Mouse (Mus musculus) C2C12 (cell line): ENCODE results near the gene Irf2. TPM values are rescaled to one million over a fixed set of nuclear protein-coding genes. Genes with fewer than 3 reads are reported as not detected.
A peak's percentile ranks its signal among the peaks of the same experiment; 100 is the strongest.

Experiments
- H3K27me3 ChIP-seq: one replicate; pipeline ENCODE4 v1.6.1; 2011; ENCODE audit not compliant: control insufficient read depth, insufficient read depth, insufficient read length
- H3K36me3 ChIP-seq: one replicate; pipeline ENCODE4 v1.6.1; 2011; ENCODE audit not compliant: control insufficient read depth, insufficient read depth
- H3K4me3 ChIP-seq: one replicate; pipeline ENCODE4 v1.5.1; 2011; ENCODE audit warnings: mild to moderate bottlenecking, control low read depth; ENCODE audit not compliant: poor library complexity, insufficient read depth, severe bottlenecking
- H3K79me2 ChIP-seq: one replicate; pipeline ENCODE4 v1.6.1; 2011; ENCODE audit not compliant: control insufficient read depth, insufficient read depth
- H3K79me3 ChIP-seq: one replicate; pipeline ENCODE4 v1.6.1; 2011; ENCODE audit warnings: low read depth, control low read depth
- H3ac ChIP-seq: one replicate; pipeline ENCODE3; 2011; ENCODE audit warnings: low read depth; ENCODE audit not compliant: control insufficient read depth, insufficient read length
- CEBPB ChIP-seq: IDR thresholded peaks from one replicate; pipeline ENCODE4 v1.6.1; 2011; ENCODE audit warnings: low read depth, mild to moderate bottlenecking, control low read depth, moderate library complexity
- CTCF ChIP-seq: IDR thresholded peaks from one replicate; pipeline ENCODE4 v1.5.1; 2011; ENCODE audit not compliant: control insufficient read depth, insufficient read depth, insufficient read length
- FOSL1 ChIP-seq: IDR thresholded peaks from one replicate; pipeline ENCODE4 v1.8.0; 2011; ENCODE audit warnings: mild to moderate bottlenecking, low read length; ENCODE audit not compliant: poor library complexity, insufficient read depth, severe bottlenecking
- MAX ChIP-seq: IDR thresholded peaks from one replicate; pipeline ENCODE4 v1.6.1; 2011; ENCODE audit warnings: mild to moderate bottlenecking, control low read depth
- MYOD1 ChIP-seq: IDR thresholded peaks from one replicate; pipeline ENCODE4 v1.6.1; 2011; ENCODE audit warnings: low read depth; ENCODE audit not compliant: control insufficient read depth, insufficient read length
- MYOG ChIP-seq: IDR thresholded peaks from one replicate; pipeline ENCODE4 v1.6.1; 2011; ENCODE audit not compliant: control insufficient read depth, insufficient read length; ENCODE audit errors: extremely low read depth
- USF1 ChIP-seq: IDR thresholded peaks from one replicate; pipeline ENCODE4 v1.6.1; 2011; ENCODE audit warnings: low read depth, mild to moderate bottlenecking, control low read depth, moderate library complexity
- polyA plus RNA-seq: library from polyadenylated mRNA; unstranded; fragments of >200 nt; fragmentation: generic; extraction: Trizol; gene quantifications from one replicate; pipeline ENCODE4 v1.2.1, GENCODE M21; 2012; ENCODE audit warnings: missing spikeins

Irf2 gene
- polyA plus RNA-seq, 1 experiment = 7.6 TPM

DNA sequence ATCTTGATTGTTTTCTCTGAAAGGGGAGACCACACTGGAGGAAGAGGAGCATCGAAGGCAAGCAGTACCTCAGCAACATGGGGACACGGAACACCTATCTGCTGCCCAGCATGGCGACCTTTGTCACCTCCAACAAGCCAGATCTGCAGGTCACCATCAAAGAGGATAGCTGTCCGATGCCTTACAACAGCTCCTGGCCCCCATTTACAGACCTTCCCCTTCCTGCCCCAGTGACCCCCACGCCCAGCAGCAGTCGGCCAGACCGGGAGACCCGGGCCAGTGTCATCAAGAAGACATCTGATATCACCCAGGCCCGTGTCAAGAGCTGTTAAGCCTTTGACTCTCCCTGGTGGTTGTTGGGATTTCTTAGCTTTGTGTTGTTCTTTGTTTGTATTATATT, 106.4 kb downstream of the Irf2 start:
- peaks cover 34% of the 10 kb centered on the region for H3K36me3 ChIP-seq
- no peaks in the 10 kb centered on the region for H3K27me3 ChIP-seq
- no peak overlapping the region for H3ac ChIP-seq
- no peaks in the 10 kb centered on the region for H3K79me3 ChIP-seq
- H3K79me2 ChIP-seq = no peaks in the 10 kb centered on the region
- no peak overlapping the region for H3K4me3 ChIP-seq
- TF ChIP-seq CEBPB (no peak), FOSL1 (no peak), MYOG (no peak), CTCF (no peak), MYOD1 (no peak), USF1 (no peak)

DNA sequence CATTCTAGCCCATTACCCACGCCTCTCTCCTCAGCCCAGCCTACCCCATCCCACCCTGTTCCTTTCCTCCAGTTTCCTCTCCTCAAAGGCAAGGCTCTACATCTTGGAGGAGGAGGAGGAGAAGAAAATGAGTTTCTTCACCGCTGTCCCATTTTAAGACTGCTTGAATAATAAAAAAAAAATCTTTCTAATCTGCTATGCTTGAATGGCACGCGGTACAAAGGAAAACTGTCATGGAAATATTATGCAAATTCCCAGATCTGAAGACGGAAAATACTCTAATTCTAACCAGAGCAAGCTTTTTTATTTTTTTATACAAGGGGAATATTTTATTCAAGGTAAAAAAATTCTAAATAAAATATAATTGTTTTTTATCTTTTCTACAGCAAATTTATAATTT, 107.4 kb downstream of the Irf2 start:
- no peak overlapping the region for H3ac ChIP-seq
- no peaks in the 10 kb centered on the region for H3K27me3 ChIP-seq
- TF ChIP-seq MAX (no peak), MYOG (no peak), CEBPB (no peak), MYOD1 (no peak), FOSL1 (no peak), CTCF (no peak), USF1 (no peak)
- no peaks in the 10 kb centered on the region for H3K79me3 ChIP-seq
- H3K79me2 ChIP-seq = no peaks in the 10 kb centered on the region
- no peak overlapping the region for H3K4me3 ChIP-seq
- H3K36me3 ChIP-seq = peaks cover 34% of the 10 kb centered on the region

DNA sequence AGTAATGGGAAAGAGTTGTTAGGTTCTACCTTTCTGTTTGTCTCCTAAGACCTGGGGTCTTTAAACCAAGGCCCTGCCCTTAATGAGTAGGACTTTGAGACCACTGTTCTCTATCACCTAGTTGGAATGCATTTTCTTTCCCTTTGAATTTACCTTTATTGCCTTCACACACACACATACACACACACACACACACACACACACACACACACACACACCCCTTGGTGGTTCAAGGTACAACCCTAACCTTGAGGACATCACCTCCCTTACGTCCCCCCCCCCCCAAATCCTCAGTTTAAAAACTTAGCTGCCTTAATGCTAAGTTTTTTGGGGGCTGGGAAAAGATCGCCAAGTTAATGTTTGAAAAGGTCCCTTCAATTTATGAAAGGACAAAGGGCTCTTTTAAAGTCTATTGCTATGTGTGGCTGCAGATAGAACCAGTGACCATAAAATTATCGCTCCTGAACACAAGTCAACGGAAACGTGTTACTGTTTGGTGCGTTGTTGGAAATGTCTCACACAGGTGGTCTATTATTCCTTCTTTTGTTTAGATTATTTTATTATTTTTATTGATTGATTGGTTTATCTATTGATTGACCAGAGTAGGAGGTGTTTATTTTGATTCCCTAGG, 108.6 kb downstream of the Irf2 start:
- H3K4me3 ChIP-seq = no peak overlapping the region
- no peak overlapping the region for H3ac ChIP-seq
- H3K79me2 ChIP-seq = no peaks in the 10 kb centered on the region
- H3K79me3 ChIP-seq = no peaks in the 10 kb centered on the region
- H3K36me3 ChIP-seq = peaks cover 34% of the 10 kb centered on the region
- H3K27me3 ChIP-seq = no peaks in the 10 kb centered on the region
- TF ChIP-seq MYOD1 (no peak), MYOG (no peak), CEBPB (no peak)

DNA sequence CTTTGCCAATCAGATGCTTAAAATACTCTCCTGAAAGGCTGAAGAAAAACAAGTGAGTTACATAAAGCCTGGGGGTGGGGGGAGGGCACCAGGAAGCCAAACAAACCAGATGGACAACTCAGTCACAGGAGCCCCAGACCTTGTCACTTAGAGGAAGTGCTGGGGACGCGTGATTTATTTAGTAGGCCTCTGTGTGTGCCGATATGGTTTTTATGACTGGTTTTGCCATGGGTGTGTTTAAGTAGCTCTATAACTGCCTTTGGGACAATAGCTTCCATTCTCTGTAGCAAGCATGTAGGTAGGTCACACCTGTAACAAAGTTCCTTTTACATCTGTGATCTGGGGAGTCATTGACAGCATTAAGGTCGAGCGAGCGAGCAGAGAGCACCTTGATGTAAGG, 109.4 kb downstream of the Irf2 start:
- Histone ChIP-seq H3K4me3 (no peak overlapping the region), H3ac (no peak overlapping the region), H3K27me3 (no peaks in the 10 kb centered on the region), H3K79me2 (no peaks in the 10 kb centered on the region), H3K36me3 (peaks cover 34% of the 10 kb centered on the region), H3K79me3 (no peaks in the 10 kb centered on the region)
- TF ChIP-seq FOSL1 (no peak), MYOD1 (no peak), CTCF (no peak), MYOG (no peak), USF1 (no peak), CEBPB (no peak), MAX (no peak)

DNA sequence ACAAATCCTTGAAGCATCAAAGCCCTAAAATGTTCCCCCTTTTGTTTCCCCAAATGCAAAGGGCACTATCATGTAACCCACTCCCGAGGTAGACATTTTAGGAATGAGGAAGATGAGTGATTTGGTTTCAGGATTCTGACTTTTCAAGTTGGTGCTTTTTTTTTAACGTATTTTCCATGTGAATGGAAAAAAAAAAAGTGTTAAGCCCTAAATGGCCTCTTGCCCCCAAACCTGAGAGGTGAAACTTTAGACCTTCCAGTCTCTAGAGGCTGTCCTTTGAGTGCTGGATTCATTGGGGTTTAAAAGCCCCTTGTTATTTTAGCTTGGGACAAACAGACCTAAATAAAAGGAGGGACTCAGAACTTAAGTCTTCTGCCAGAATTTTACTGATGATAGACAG, 109.9 kb downstream of the Irf2 start:
- Histone ChIP-seq H3K27me3 (no peaks in the 10 kb centered on the region), H3K79me3 (no peaks in the 10 kb centered on the region), H3K4me3 (no peak overlapping the region), H3K36me3 (peaks cover 32% of the 10 kb centered on the region), H3ac (no peak overlapping the region), H3K79me2 (no peaks in the 10 kb centered on the region)
- TF ChIP-seq USF1 (no peak), FOSL1 (no peak), CEBPB (no peak), MAX (no peak), CTCF (no peak), MYOD1 (no peak), MYOG (no peak)

DNA sequence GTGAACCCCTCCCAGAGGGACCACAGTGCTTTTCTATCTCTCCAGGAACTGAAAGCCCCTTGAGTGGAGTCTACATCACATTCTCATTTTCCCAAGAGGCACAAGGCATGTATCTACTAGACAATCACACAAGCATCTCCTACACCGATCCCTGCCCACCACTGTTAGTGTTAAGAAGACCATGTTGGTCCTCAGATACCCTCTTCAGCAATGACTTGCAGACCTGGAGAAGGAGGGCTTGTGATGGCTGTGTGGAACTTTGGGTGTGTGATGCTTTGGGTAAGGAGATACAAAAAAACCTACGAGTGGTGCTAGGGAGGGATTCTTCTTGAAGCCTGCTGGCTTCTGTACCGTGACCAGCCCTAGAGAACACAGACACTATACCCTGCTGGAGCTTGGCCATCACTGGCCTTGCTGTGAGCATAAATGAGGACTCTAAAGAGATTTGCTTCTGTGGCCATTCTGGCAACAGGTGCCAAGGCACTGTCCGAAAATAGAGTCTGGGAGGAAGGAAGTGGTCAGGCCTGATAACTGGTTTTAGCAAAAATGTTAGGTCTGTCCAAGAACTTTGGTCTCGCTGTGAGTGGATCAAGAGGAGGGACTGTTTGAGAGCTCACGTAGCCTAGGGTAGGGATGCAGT, 110.8 kb downstream of the Irf2 start:
- H3ac ChIP-seq = no peak overlapping the region
- no peaks in the 10 kb centered on the region for H3K79me3 ChIP-seq
- TF ChIP-seq MYOD1 (peak; percentile 34), FOSL1 (no peak)
- H3K79me2 ChIP-seq = no peaks in the 10 kb centered on the region
- H3K4me3 ChIP-seq = no peak overlapping the region
- peaks cover 23% of the 10 kb centered on the region for H3K36me3 ChIP-seq
- no peaks in the 10 kb centered on the region for H3K27me3 ChIP-seq
